Mouse (Mus musculus) midbrain, embryonic 15.5 days (tissue): ENCODE measurements around the gene Ppm1f. TPM values are rescaled to one million over a fixed set of nuclear protein-coding genes. Genes with fewer than 3 reads are reported as not detected.

Experiments
- ATAC-seq: fragments of 200-750 bp; cut with Nextera tagmentation; replicated peaks from 2 replicates; pipeline ENCODE4 v1.8.0; 2017; ENCODE audit warnings: moderate TSS enrichment
- H3K27ac ChIP-seq: fragments of 300-500 bp; sonication (generic); 2 replicates; pipeline ENCODE4 v1.5.1; 2015; ENCODE audit warnings: mild to moderate bottlenecking, inconsistent platforms
- H3K27me3 ChIP-seq: fragments of 300-500 bp; sonication (generic); replicated peaks from 2 replicates; pipeline ENCODE4 v1.6.1; 2015; ENCODE audit warnings: inconsistent platforms
- H3K36me3 ChIP-seq: fragments of 300-500 bp; sonication (generic); replicated peaks from 2 replicates; pipeline ENCODE4 v1.6.1; 2015; ENCODE audit warnings: inconsistent platforms
- H3K4me1 ChIP-seq: fragments of 300-500 bp; sonication (generic); 2 replicates; pipeline ENCODE4 v1.6.1; 2015; ENCODE audit warnings: inconsistent platforms
- H3K4me2 ChIP-seq: fragments of 300-500 bp; sonication (generic); 2 replicates; pipeline ENCODE4 v1.6.1; 2015; ENCODE audit warnings: inconsistent platforms, mild to moderate bottlenecking, moderate library complexity
- H3K4me3 ChIP-seq: fragments of 300-500 bp; sonication (generic); 2 replicates; pipeline ENCODE4 v1.5.1; 2015; ENCODE audit warnings: mild to moderate bottlenecking, inconsistent platforms
- H3K9ac ChIP-seq: fragments of 300-500 bp; sonication (generic); 2 replicates; pipeline ENCODE4 v1.6.1; 2015; ENCODE audit warnings: mild to moderate bottlenecking, inconsistent platforms
- H3K9me3 ChIP-seq: fragments of 300-500 bp; sonication (generic); 2 replicates; pipeline ENCODE4 v1.6.1; 2016; ENCODE audit warnings: inconsistent platforms
- WGBS: fragments of 180-500 bp; shearing (Covaris S2); methylation state at CpG from one replicate; pipeline ENCODE4 v1.1.7; 2015; ENCODE audit warnings: mixed read lengths; 5-methylcytosine and 5-hydroxymethylcytosine counted together
- polyA plus RNA-seq: library from polyadenylated mRNA; unstranded; fragments of >200 nt; fragmentation: Nextera tagmentation; extraction: Ambion mirVana; gene quantifications from 2 replicates; pipeline ENCODE4 v1.2.1, GENCODE M21; 2015

Ppm1f gene
- polyA plus RNA-seq, 1 experiment from 2014 or later, result 30.7 TPM

- H3K27ac ChIP-seq, result peak within 1 kb of the TSS; percentile 92
- ATAC-seq, result peak; percentile 98
- peaks cover 6% of the 10 kb centered on the region; the same call in 1 of the 2 replicates for H3K36me3 ChIP-seq
- H3K4me2 ChIP-seq, result peak within 1 kb of the TSS; percentile 61
- peak within 1 kb of the TSS; percentile 84 for H3K9ac ChIP-seq
- H3K27me3 ChIP-seq, result no peaks in the 10 kb centered on the region
- H3K4me1 ChIP-seq, result peaks cover 17% of the 10 kb centered on the region
- no peaks in the 10 kb centered on the region for H3K9me3 ChIP-seq
- WGBS, result under 1% methylated on average over 49 of the region's 49 CpGs
- peak within 1 kb of the TSS; percentile 69 for H3K4me3 ChIP-seq
Observed at GRCm38 (mm10) chr16:16870617-16871331, 25.5 kb upstream of the Ppm1f start, which contains the start of the genes Top3b and Vpreb1. Gene Top3b, plus strand, starts transcription at chr16:16870736. Gene Vpreb1, minus strand, starts transcription at chr16:16870843.

- Histone ChIP-seq H3K36me3 (peaks cover 61% of the 10 kb centered on the region), H3K4me2 (no peak overlapping the region), H3K4me1 (no peaks in the 10 kb centered on the region), H3K9ac (no peak overlapping the region), H3K4me3 (no peak overlapping the region), H3K27me3 (no peaks in the 10 kb centered on the region), H3K27ac (no peak overlapping the region), H3K9me3 (peaks cover 2% of the 10 kb centered on the region; the same call in 1 of the 2 replicates)
- no peak for ATAC-seq
- 93% methylated on average over 5 of the region's 5 CpGs for WGBS
Observed at GRCm38 (mm10) chr16:16879025-16879424, 17.2 kb upstream of the Ppm1f start.

DNA sequence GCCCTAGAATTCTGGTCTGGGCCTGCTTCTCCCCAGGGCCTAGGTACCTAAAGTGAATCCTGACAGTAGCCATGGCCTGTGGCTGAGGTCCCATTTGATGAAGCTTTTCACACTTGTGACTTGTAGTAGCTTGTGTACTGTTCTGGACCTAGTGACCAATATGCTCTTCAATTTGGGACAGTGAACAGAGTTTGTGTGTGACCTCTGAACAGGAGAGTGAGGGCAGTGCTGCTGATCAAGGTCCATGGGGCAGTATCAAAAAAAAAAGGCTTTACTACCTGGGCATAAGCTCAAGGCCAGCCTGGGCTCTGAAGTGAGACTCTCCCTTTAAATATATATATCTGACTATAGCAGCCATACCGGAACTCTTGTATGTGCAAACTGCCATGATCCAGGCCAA, 7.9 kb upstream of the Ppm1f start:
- no peak overlapping the region for H3K4me3 ChIP-seq
- H3K9ac ChIP-seq, result no peak overlapping the region
- H3K27me3 ChIP-seq, result no peaks in the 10 kb centered on the region
- H3K4me2 ChIP-seq, result no peak overlapping the region
- H3K27ac ChIP-seq, result no peak overlapping the region
- 100% methylated on average over 1 of the region's 1 CpGs for WGBS
- no peak for ATAC-seq
- peaks cover 82% of the 10 kb centered on the region for H3K36me3 ChIP-seq
- no peaks in the 10 kb centered on the region for H3K4me1 ChIP-seq
- H3K9me3 ChIP-seq, result no peaks in the 10 kb centered on the region

DNA sequence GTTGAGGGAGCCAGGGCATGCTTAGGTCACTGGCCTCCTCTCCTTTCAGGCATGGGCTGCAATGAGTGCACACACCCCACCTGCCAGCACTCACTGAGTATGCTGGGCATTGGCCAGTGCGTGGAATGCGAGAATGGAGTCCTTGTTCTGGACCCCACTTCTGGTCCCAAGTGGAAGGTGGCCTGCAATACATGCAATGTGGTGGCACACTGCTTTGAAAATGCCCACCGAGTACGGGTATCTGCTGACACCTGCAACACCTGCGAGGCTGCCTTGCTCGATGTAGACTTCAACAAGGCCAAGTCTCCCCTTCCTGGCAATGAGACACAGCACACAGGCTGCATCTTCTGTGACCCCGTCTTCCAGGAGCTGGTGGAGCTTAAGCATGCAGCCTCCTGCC, 3.9 kb upstream of the Ppm1f start:
- Histone ChIP-seq H3K4me3 (no peak overlapping the region), H3K27ac (no peak overlapping the region), H3K9ac (no peak overlapping the region), H3K27me3 (no peaks in the 10 kb centered on the region), H3K9me3 (no peaks in the 10 kb centered on the region), H3K36me3 (peaks cover 50% of the 10 kb centered on the region), H3K4me1 (peaks cover 11% of the 10 kb centered on the region), H3K4me2 (no peak overlapping the region)
- 95% methylated on average over 7 of the region's 7 CpGs for WGBS
- ATAC-seq, result no peak

DNA sequence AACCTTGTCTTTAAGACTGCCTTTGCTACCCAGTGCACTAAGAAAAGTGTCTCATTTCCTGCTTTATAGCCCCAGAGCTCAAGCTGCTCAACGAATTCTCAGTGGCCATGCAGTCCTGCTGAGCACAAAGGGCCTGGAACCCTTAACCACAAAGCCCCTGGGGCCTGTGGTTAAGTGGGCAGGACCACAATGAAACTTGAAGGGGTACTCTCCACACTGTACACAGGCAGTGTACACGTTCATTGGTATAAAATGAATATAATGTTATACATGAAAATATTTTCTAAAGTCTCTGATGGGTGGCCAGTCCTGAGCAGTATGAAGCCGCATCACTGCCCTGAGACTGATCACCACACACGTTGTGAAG, 271 bp upstream of the Ppm1f start:
- no peak; the same call in 1 of the 2 replicates for ATAC-seq
- Histone ChIP-seq H3K4me2 (peak overlapping the region; percentile 80), H3K27ac (peak overlapping the region; percentile 70), H3K27me3 (no peaks in the 10 kb centered on the region), H3K9ac (peak overlapping the region; percentile 51; the same call in 1 of the 2 replicates), H3K4me3 (peak overlapping the region; percentile 62), H3K36me3 (peaks cover 14% of the 10 kb centered on the region), H3K4me1 (peaks cover 24% of the 10 kb centered on the region), H3K9me3 (no peaks in the 10 kb centered on the region)
- 22% methylated on average over 4 of the region's 4 CpGs for WGBS

DNA sequence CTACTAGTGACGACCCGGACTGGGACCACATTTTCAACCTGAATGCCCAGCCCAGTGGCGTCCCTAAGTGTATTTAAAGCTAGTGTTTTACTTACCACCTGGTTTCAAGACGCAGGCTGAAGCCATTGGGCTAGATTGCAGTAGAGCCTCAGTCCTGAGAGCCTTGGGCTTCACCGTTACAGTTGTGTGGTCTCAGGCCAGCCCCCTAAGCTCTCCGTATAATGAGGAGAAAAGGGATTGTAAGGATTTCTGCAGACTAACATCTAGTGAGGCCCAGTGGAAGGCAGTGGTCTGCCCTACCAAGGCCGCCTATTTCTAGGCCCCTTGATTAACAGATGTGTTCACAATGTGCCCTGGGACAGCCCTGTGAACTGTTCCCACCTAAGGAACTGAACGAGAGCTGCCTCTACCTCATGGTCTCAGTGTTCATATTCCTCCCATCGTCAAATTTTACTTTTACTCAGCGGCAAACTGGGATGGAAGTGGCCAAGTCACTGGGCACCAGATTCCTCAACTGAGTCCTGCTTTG, 851 bp downstream of the Ppm1f start:
- Histone ChIP-seq H3K4me2 (peak overlapping the region; percentile 80), H3K27ac (peak overlapping the region; percentile 70), H3K4me3 (peak overlapping the region; percentile 62), H3K4me1 (peaks cover 24% of the 10 kb centered on the region), H3K9ac (peak overlapping the region; percentile 51), H3K36me3 (peaks cover 7% of the 10 kb centered on the region; the same call in 1 of the 2 replicates), H3K9me3 (no peaks in the 10 kb centered on the region), H3K27me3 (no peaks in the 10 kb centered on the region)
- no peak for ATAC-seq
- WGBS, result 27% methylated on average over 10 of the region's 10 CpGs

DNA sequence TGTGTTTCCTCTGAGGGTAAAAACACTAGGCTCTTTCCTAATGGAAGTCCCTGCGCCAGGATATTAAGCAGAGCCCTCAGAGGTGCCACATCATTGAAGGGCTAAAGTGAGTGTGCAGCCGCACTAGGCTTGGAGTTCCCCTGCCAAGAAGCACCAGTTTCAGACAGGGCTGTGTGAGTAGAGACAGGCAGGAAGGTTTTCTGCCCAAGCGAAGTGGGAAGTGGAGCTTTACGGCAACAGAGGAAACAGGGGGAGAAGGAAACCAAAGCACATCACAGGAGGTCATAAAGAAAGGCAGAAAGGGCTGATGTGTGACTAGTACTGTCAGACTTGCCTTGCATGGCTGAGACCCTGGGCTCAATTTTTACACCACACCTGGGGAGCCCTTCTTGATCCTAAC, 6.1 kb downstream of the Ppm1f start:
- H3K27me3 ChIP-seq, result no peaks in the 10 kb centered on the region
- 90% methylated on average over 4 of the region's 4 CpGs for WGBS
- no peak overlapping the region for H3K4me2 ChIP-seq
- H3K9me3 ChIP-seq, result no peaks in the 10 kb centered on the region
- H3K4me3 ChIP-seq, result no peak overlapping the region
- H3K4me1 ChIP-seq, result peaks cover 14% of the 10 kb centered on the region
- H3K27ac ChIP-seq, result 0 out of 2 replicates have a peak overlapping the region, but pooled peaks have one; percentile 8
- H3K9ac ChIP-seq, result no peak overlapping the region
- ATAC-seq, result no peak
- peaks cover 17% of the 10 kb centered on the region for H3K36me3 ChIP-seq

- H3K4me2 ChIP-seq, result no peak overlapping the region
- H3K9ac ChIP-seq, result no peak overlapping the region
- H3K27ac ChIP-seq, result no peak overlapping the region
- no peaks in the 10 kb centered on the region for H3K27me3 ChIP-seq
- ATAC-seq, result no peak
- 86% methylated on average over 5 of the region's 5 CpGs for WGBS
- H3K4me1 ChIP-seq, result peaks cover 5% of the 10 kb centered on the region
- no peaks in the 10 kb centered on the region for H3K9me3 ChIP-seq
- H3K4me3 ChIP-seq, result no peak overlapping the region
- H3K36me3 ChIP-seq, result peaks cover 23% of the 10 kb centered on the region
Observed at GRCm38 (mm10) chr16:16903188-16903587, 6.9 kb downstream of the Ppm1f start.

GRCm38 (mm10) chr16:16907799-16908198, 11.5 kb downstream of the Ppm1f start:
- H3K27me3 ChIP-seq, result no peaks in the 10 kb centered on the region
- 79% methylated on average over 6 of the region's 6 CpGs for WGBS
- no peaks in the 10 kb centered on the region for H3K9me3 ChIP-seq
- H3K9ac ChIP-seq, result no peak overlapping the region
- H3K4me1 ChIP-seq, result peaks cover 9% of the 10 kb centered on the region; the same call in 1 of the 2 replicates
- H3K27ac ChIP-seq, result no peak overlapping the region
- no peak overlapping the region for H3K4me2 ChIP-seq
- H3K4me3 ChIP-seq, result no peak overlapping the region
- peaks cover 52% of the 10 kb centered on the region for H3K36me3 ChIP-seq
- ATAC-seq, result no peak

DNA sequence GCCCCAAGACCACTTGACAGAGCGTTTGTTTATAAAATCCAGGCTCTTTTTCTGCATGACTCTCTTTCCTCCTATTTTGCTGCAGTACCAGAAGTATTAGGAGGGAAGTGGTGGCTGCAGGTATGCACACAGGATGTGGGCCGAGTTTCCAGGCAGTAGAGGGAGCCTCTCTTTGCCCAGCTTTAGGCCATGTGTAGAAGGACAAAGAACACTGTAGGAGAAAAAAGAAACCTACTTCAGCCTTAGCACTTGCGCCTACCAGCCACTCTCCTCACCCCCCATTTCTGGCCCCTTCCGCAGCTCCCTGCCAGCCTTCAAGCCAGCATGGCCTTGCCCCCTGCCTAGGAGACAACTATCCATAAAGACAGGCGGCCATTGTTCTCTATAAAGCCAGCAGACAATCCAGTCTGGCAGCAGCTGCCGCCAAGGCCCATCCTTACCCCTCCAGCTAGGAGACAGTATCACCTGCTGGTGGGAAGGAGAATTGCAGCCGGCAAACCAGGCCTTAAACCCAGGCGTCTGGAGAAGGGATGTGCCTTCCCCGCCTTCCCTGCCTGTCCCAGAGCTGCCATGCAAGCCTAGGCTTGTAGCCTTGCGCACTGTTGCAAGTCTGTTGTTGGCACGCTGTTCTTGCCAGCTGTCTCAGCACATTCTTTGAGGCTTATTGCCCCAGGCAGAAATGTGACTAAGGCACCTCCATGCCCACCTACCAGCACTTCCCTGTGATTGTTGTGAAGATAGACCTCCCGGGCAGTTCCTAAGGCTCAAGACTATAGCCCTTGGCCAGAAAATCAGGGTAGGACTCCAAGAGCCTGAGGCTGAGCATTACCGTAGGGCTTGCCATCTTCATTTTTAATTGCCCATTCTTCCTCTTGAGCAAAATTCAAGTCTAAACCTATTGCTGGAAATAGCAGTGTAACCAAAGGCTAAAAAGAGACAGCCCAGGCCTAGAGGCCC, 15.7 kb downstream of the Ppm1f start:
- Histone ChIP-seq H3K27me3 (no peaks in the 10 kb centered on the region), H3K4me2 (no peak overlapping the region), H3K4me1 (peaks cover 9% of the 10 kb centered on the region; the same call in 1 of the 2 replicates), H3K9ac (no peak overlapping the region), H3K4me3 (no peak overlapping the region), H3K27ac (peak overlapping the region; percentile 71), H3K9me3 (no peaks in the 10 kb centered on the region), H3K36me3 (peaks cover 62% of the 10 kb centered on the region)
- 30% methylated on average over 13 of the region's 13 CpGs for WGBS
- ATAC-seq, result peak; percentile 89

- Histone ChIP-seq H3K27ac (no peak overlapping the region), H3K4me2 (no peak overlapping the region), H3K36me3 (peaks cover 69% of the 10 kb centered on the region), H3K9ac (no peak overlapping the region), H3K4me1 (peaks cover 9% of the 10 kb centered on the region; the same call in 1 of the 2 replicates), H3K9me3 (no peaks in the 10 kb centered on the region), H3K4me3 (no peak overlapping the region), H3K27me3 (no peaks in the 10 kb centered on the region)
- ATAC-seq, result no peak
- 87% methylated on average over 1 of the region's 1 CpGs for WGBS
Observed at GRCm38 (mm10) chr16:16913440-16913839, 17.2 kb downstream of the Ppm1f start.
